Mouse (Mus musculus): ENCODE results near the gene Arpc4.
A peak's percentile ranks its signal among the peaks of the same experiment; 100 is the strongest.

DNA sequence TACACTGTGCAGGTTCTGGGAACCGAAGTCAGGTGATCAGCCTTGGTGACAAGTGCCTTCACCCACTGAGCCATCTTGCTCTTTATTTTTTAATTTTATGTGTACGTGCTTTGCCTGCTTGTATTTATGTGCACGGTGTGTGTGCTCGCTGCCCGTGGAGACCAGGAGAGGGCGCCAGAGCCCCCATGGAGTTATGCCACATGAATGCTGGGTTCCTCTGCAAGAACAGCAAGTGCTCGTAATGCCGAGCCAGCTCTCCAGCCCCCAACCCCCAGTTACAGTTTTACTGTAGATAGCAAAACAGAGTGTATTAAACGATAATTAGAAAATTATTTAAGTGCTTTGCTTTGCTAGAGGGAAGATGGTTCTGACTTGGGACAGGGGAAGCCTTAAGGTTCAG is 28.8 kb downstream of the Arpc4 start:
- TF ChIP-seq CTCF (IDR thresholded peaks at IDR 0.05; ENCODE audit: low read depth, low read length) (0 out of 2 replicates have a peak, but pooled peaks have one; percentile 31), POLR2A (IDR thresholded peaks at IDR 0.05; ENCODE audit: borderline replicate concordance, low read depth, low read length) (no peak)
